Mouse (Mus musculus): ENCODE results near the gene Pnpo. TPM values are rescaled to one million over a fixed set of nuclear protein-coding genes. Genes with fewer than 3 reads are reported as not detected.

The Pnpo gene
- total and polyA plus RNA-seq, 2 experiments from 2014 or later: 37.2 to 38.3 TPM

DNA sequence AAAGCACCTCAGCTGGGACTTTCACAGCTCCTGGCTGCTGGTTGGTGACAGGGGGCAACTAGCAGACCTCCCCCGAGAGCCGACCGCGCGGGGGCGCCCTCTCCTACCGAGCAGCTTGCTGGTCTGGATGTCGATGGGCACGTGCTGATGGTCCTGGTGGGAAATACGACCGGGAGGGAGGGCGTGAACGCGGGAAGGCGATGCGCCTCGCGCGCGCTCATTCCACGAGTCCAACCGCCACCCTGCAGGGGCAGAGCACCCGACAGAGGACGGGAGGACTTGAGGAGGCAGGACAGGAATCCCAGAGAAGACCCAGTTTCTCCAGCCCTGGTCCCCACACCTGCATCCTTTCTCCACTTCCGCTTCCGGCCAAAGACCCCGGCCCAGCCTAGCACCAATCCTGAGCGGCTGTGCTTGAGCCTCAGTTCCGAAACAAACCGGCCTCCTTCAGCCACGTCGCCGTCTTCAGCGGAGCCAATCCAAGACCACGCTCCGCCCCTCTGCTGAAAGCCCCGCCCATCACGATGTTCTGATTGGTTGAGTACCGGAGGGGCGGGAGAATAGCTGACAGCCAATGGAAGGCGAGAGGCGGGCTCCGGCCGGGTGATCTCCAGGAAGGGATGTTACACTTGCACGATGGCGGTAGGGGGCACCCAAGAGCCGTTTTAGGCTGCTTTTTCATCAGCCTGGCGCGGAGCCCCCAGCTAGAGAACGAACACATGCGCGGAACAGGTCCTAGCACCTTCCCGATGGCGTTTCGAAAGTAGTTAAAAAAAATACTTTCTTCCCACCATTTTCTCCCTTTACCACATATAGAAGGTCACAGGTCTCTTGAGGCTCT, 27.5 kb downstream of the Pnpo start, which contains the start of gene Cdk5rap3:
Cdk5rap3 (minus strand) TSS at position 453 of the 841 bp plus-strand sequence.
- ATAC-seq (peak; percentile 98), DNase-seq (ENCODE audit: low spot score) (peak; percentile 99)
- Histone ChIP-seq H3K4me3 (ENCODE audit: low read length) (peak within 1 kb of the TSS; percentile 65), H3K4me2 (ENCODE audit: low read depth, low read length) (peak within 1 kb of the TSS; percentile 83), H3K9ac (replicated peaks; ENCODE audit: low read length) (peak within 1 kb of the TSS; percentile 64), H3K4me1 (ENCODE audit: insufficient read depth, low read length) (peaks cover 8% of the 10 kb centered on the region), H3K9me3 (ENCODE audit: low read length) (no peaks in the 10 kb centered on the region), H3K36me3 (ENCODE audit: insufficient read depth, low read length) (peaks cover 3% of the 10 kb centered on the region; the same call in 1 of the 2 replicates), H3K27ac (peak within 1 kb of the TSS; percentile 79; the same call in 1 of the 2 replicates), H3K27me3 (ENCODE audit: insufficient read depth, low read length) (no peaks in the 10 kb centered on the region)
- WGBS: under 1% methylated on average over 55 of the region's 55 CpGs
- TF ChIP-seq CTCF (IDR thresholded peaks at IDR 0.05; ENCODE audit: low read depth): peak; percentile 90

DNA sequence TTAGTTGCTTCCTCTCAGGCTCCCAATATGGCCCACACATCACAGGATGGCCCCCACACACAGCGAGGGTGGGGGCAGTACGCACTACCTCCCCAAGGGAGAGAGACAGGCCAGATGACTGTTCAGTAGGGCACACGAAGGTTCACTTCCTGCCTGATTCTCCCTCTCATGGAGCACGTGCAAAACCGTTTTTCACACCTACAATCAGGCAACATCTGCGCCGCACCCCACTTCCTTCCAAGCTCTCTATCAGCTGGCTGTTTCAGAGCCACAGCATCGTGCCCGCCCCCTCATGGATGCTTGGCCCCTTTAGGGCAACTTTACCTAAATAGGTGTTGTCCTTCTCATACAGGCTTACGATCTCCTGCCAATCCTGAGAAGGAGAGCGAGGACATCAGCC, 31.1 kb downstream of the Pnpo start:
- Histone ChIP-seq H3K27ac (no peak overlapping the region), H3K9ac (replicated peaks; ENCODE audit: low read length) (no peak overlapping the region), H3K4me3 (ENCODE audit: low read length) (no peak overlapping the region), H3K27me3 (ENCODE audit: insufficient read depth, low read length) (no peaks in the 10 kb centered on the region), H3K4me2 (ENCODE audit: low read depth, low read length) (no peak overlapping the region), H3K4me1 (ENCODE audit: insufficient read depth, low read length) (peaks cover 8% of the 10 kb centered on the region), H3K36me3 (ENCODE audit: insufficient read depth, low read length) (peaks cover 18% of the 10 kb centered on the region; the same call in 1 of the 2 replicates), H3K9me3 (ENCODE audit: low read length) (no peaks in the 10 kb centered on the region)
- ATAC-seq: no peak
- no peak for DNase-seq (ENCODE audit: low spot score)
- TF ChIP-seq CTCF (IDR thresholded peaks at IDR 0.05; ENCODE audit: low read depth): no peak
- WGBS: 94% methylated on average over 11 of the region's 11 CpGs

DNA sequence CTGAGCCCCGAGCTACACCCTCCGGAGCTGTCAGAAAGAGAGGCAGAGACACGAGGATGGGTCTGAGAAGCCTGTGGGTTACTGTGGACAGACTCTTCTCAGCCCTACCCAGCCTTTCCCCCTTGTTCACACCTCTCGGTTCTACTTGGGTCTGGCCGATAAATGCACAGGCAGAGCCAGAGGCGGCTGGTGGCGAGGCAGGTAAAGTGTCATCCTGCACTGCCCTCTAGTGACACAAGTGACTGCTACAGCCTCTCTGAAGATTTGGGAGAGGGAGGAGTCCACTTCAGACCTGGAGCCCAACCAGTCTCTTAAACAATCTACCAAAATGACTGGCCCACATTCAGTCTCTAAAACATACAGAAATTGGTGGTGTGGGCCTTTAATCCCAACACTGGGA, 33.8 kb downstream of the Pnpo start:
- no peaks in the 10 kb centered on the region for H3K27me3 ChIP-seq (ENCODE audit: insufficient read depth, low read length)
- H3K27ac ChIP-seq: no peak overlapping the region
- H3K4me1 ChIP-seq (ENCODE audit: insufficient read depth, low read length): peaks cover 6% of the 10 kb centered on the region
- DNase-seq (ENCODE audit: low spot score) (peak; percentile 93), ATAC-seq (peak; percentile 74)
- no peak overlapping the region for H3K9ac ChIP-seq (replicated peaks; ENCODE audit: low read length)
- H3K9me3 ChIP-seq (ENCODE audit: low read length): no peaks in the 10 kb centered on the region
- no peak overlapping the region for H3K4me2 ChIP-seq (ENCODE audit: low read depth, low read length)
- H3K4me3 ChIP-seq (ENCODE audit: low read length): no peak overlapping the region
- H3K36me3 ChIP-seq (ENCODE audit: insufficient read depth, low read length): peaks cover 21% of the 10 kb centered on the region; the same call in 1 of the 2 replicates
- WGBS: 21% methylated on average over 7 of the region's 7 CpGs
- peak; percentile 94 for TF ChIP-seq CTCF (IDR thresholded peaks at IDR 0.05; ENCODE audit: low read depth)

DNA sequence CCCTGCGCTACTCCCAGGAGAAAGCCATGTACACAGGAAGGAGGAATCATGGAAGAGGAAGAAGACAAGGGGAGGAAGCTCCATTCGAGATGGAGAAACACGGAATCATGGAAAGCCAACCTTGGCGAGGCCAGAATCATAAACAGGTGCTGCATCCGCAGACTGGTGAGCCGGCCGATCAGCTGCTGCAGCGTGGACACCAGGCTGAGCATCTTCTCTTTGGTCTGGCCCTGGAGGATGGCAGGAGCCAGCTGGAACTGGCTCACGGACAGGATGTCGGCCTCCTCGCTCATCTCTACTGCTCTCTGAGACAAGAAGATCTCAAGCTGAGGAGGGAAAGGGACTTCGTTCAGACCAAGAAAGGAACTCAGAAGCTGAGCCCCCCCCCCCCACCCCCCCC, 35.2 kb downstream of the Pnpo start:
- Histone ChIP-seq H3K27me3 (ENCODE audit: insufficient read depth, low read length) (no peaks in the 10 kb centered on the region), H3K9me3 (ENCODE audit: low read length) (no peaks in the 10 kb centered on the region), H3K4me3 (ENCODE audit: low read length) (no peak overlapping the region), H3K4me1 (ENCODE audit: insufficient read depth, low read length) (peaks cover 6% of the 10 kb centered on the region; the same call in 1 of the 2 replicates), H3K27ac (no peak overlapping the region), H3K36me3 (ENCODE audit: insufficient read depth, low read length) (peaks cover 21% of the 10 kb centered on the region; the same call in 1 of the 2 replicates), H3K9ac (replicated peaks; ENCODE audit: low read length) (0 out of 2 replicates have a peak overlapping the region, but pooled peaks have one; percentile 26), H3K4me2 (ENCODE audit: low read depth, low read length) (no peak overlapping the region)
- ATAC-seq (no peak), DNase-seq (ENCODE audit: low spot score) (no peak)
- no peak for TF ChIP-seq CTCF (IDR thresholded peaks at IDR 0.05; ENCODE audit: low read depth)
- WGBS: 82% methylated on average over 12 of the region's 12 CpGs

DNA sequence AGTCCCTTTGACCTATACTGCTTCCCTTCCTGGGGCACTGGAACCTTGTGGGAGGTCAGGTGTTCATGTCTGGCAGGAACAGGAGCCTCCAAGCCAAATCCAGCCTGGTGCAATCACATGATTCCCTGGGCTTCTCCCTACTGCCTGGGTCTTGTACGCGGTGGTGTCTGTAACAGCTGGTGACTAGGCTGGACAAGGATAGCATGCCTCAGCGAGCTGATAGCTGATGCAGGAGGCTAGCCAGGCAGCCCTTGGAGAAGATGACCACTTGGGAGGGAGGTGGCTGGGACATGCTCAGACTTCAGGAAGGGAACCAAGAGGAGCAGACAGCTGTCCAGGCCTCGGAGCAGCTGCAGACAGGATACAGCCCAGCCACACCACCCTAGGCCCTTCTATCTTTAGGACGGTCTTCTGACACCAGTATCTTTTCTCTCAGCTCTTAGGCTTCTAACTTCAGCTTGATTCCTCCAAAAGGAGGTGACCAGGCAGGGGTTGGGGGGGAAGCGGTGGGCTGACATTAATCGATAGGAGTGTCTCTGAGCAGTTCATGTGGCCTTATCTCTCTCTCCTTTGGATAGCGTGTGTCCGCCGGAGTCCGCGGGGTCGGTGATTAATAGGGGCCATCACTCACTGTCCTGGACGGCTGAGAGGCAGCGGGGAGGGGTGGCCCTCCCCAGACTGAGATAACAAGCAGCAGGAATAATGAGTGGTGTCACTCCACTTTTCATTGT, 37.2 kb downstream of the Pnpo start:
- 25% methylated on average over 15 of the region's 15 CpGs for WGBS
- peak overlapping the region; percentile 30; the same call in 1 of the 2 replicates for H3K9ac ChIP-seq (replicated peaks; ENCODE audit: low read length)
- H3K9me3 ChIP-seq (ENCODE audit: low read length): no peaks in the 10 kb centered on the region
- ATAC-seq (no peak), DNase-seq (ENCODE audit: low spot score) (peak; percentile 47)
- H3K4me3 ChIP-seq (ENCODE audit: low read length): no peak overlapping the region
- H3K4me1 ChIP-seq (ENCODE audit: insufficient read depth, low read length): peaks cover 22% of the 10 kb centered on the region
- peak overlapping the region; percentile 36; the same call in 1 of the 2 replicates for H3K27ac ChIP-seq
- no peak overlapping the region for H3K4me2 ChIP-seq (ENCODE audit: low read depth, low read length)
- H3K27me3 ChIP-seq (ENCODE audit: insufficient read depth, low read length): no peaks in the 10 kb centered on the region
- peaks cover 21% of the 10 kb centered on the region; the same call in 1 of the 2 replicates for H3K36me3 ChIP-seq (ENCODE audit: insufficient read depth, low read length)
- no peak for TF ChIP-seq CTCF (IDR thresholded peaks at IDR 0.05; ENCODE audit: low read depth)

Measured in hindbrain, postnatal 0 days (tissue).